Mouse (Mus musculus): ENCODE measurements around the gene Tbce. TPM values are rescaled to one million over a fixed set of nuclear protein-coding genes. Genes with fewer than 3 reads are reported as not detected.
"Not testable (repeated sequence)": the region's sequence is repeated elsewhere in the genome, so short reads cannot be mapped to it uniquely, and the experiment has no call there.

The Tbce gene
- polyA plus RNA-seq, 2 experiments: 54.7 to 116 TPM

DNA sequence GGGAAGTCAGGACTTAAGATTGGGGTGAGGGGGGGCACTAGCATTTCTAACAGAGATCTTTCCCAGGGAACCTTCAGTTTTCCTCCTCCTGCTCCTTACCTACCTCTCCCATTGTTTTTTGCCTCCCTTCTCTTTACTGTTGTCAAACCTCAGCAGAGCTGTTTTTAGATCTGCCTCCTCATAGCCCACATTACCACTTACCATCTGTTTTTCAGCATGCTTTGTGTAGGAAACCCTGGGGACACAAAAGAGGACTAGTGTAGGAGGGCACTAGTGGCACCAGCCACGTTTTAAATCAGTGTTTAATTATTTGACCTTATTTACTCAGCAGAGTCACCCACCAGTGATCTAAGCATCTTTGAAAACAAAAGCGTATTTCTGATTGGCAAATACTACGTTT, 46.4 kb downstream of the Tbce start:
- WGBS: 65% methylated on average over 3 of the region's 3 CpGs
- ATAC-seq (ENCODE audit: low FRiP score, low read depth): no peak
- Histone ChIP-seq H3K4me3 (replicated peaks; ENCODE audit: low read length) (no peak overlapping the region), H3K36me3 (ENCODE audit: control insufficient read depth, insufficient read depth, low read length) (peaks cover 60% of the 10 kb centered on the region), H3K27me3 (ENCODE audit: control insufficient read depth, insufficient read depth, low read length) (no peaks in the 10 kb centered on the region), H3K9me3 (ENCODE audit: control insufficient read depth, low read length) (no peaks in the 10 kb centered on the region), H3K9ac (ENCODE audit: low read depth, low read length, severe bottlenecking) (no peak overlapping the region), H3K4me2 (replicated peaks; ENCODE audit: low read depth, low read length, severe bottlenecking) (no peak overlapping the region), H3K4me1 (ENCODE audit: control insufficient read depth, insufficient read depth, low read length) (no peaks in the 10 kb centered on the region), H3K27ac (replicated peaks; ENCODE audit: low read depth, low read length) (no peak overlapping the region)
- TF ChIP-seq POLR2A (IDR thresholded peaks at IDR 0.05; ENCODE audit: borderline replicate concordance, extremely low read depth, insufficient read depth, insufficient read length): no peak
- DNase-seq (ENCODE audit: low spot score): no peak

DNA sequence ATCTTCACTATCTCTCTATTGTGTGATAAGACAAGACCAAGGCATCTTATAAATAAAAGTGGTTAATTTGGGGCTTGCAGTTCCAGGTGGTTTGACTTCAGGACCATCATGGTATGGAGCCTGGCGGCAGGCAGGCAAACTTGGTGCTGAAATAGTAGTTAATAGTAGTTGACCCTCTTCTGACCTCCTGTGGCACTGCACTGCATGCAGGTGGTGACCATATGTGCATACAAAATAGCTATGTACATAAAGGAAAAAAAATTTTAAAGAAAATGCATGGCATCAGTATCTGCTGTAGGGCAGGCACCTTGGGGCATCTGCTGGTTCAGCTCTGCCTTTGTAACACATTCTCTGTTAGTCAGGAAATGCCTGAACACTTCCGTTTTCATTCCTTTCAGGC, 49.0 kb downstream of the Tbce start:
- DNase-seq (ENCODE audit: low spot score) (no peak), ATAC-seq (ENCODE audit: low FRiP score, low read depth) (no peak)
- Histone ChIP-seq H3K4me2 (replicated peaks; ENCODE audit: low read depth, low read length, severe bottlenecking) (no peak overlapping the region), H3K36me3 (ENCODE audit: control insufficient read depth, insufficient read depth, low read length) (peaks cover 35% of the 10 kb centered on the region), H3K27ac (replicated peaks; ENCODE audit: low read depth, low read length) (no peak overlapping the region), H3K27me3 (ENCODE audit: control insufficient read depth, insufficient read depth, low read length) (no peaks in the 10 kb centered on the region), H3K4me1 (ENCODE audit: control insufficient read depth, insufficient read depth, low read length) (no peaks in the 10 kb centered on the region), H3K9ac (ENCODE audit: low read depth, low read length, severe bottlenecking) (no peak overlapping the region), H3K4me3 (replicated peaks; ENCODE audit: low read length) (no peak overlapping the region), H3K9me3 (ENCODE audit: control insufficient read depth, low read length) (no peaks in the 10 kb centered on the region)
- no peak for TF ChIP-seq POLR2A (IDR thresholded peaks at IDR 0.05; ENCODE audit: borderline replicate concordance, extremely low read depth, insufficient read depth, insufficient read length)
- 36% methylated on average over 2 of the region's 2 CpGs for WGBS

DNA sequence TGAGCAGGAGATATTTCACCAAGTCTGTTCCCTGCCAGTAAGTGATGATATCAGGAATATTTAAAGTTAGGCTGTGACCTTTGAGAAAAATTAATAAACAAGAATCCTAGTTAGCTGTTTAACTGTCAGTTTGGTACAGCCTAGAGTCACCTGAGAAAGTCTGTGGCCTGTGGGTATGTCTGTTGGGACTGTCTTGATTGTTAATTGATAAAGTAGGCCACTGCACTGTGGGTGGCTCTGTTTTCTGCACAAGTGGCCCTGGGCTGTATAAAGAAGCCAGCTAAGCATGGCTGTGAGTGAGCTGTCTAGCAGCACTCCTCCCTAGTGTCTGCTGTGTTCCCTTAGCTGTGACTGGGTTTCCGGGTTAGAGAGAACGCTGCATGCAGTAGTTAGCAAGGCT, 50.3 kb downstream of the Tbce start:
- no peaks in the 10 kb centered on the region for H3K9me3 ChIP-seq (ENCODE audit: control insufficient read depth, low read length)
- H3K36me3 ChIP-seq (ENCODE audit: control insufficient read depth, insufficient read depth, low read length): peaks cover 24% of the 10 kb centered on the region
- no peaks in the 10 kb centered on the region for H3K4me1 ChIP-seq (ENCODE audit: control insufficient read depth, insufficient read depth, low read length)
- no peak for TF ChIP-seq POLR2A (IDR thresholded peaks at IDR 0.05; ENCODE audit: borderline replicate concordance, extremely low read depth, insufficient read depth, insufficient read length)
- H3K27ac ChIP-seq (replicated peaks; ENCODE audit: low read depth, low read length): no peak overlapping the region
- ATAC-seq (ENCODE audit: low FRiP score, low read depth) (no peak), DNase-seq (ENCODE audit: low spot score) (no peak)
- H3K4me3 ChIP-seq (replicated peaks; ENCODE audit: low read length): no peak overlapping the region
- H3K4me2 ChIP-seq (replicated peaks; ENCODE audit: low read depth, low read length, severe bottlenecking): no peak overlapping the region
- no peak overlapping the region for H3K9ac ChIP-seq (ENCODE audit: low read depth, low read length, severe bottlenecking)
- no peaks in the 10 kb centered on the region for H3K27me3 ChIP-seq (ENCODE audit: control insufficient read depth, insufficient read depth, low read length)
- WGBS: 86% methylated on average over 2 of the region's 2 CpGs

DNA sequence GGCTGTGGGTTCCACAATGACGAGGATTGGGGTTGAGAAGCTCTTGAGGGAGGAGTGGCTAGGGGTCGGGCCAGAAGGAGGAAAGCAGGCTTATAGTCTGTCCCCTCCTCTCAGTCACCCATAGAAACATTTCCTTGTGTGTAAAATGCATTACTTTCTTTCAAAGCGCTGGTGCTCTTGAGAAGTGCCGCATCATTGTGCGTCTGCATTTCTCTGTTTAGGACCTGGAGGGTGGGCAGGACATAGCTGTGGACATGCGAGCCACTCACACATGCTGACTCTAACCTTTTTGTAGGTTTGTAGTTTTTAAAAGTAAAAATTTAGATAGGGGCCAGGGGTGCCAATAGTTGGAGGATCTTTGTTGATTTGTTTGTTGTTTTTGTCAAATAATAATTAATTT, 55.9 kb downstream of the Tbce start:
- 90% methylated on average over 6 of the region's 6 CpGs for WGBS
- H3K27me3 ChIP-seq (ENCODE audit: control insufficient read depth, insufficient read depth, low read length): no peaks in the 10 kb centered on the region
- ATAC-seq (ENCODE audit: low FRiP score, low read depth): no peak

DNA sequence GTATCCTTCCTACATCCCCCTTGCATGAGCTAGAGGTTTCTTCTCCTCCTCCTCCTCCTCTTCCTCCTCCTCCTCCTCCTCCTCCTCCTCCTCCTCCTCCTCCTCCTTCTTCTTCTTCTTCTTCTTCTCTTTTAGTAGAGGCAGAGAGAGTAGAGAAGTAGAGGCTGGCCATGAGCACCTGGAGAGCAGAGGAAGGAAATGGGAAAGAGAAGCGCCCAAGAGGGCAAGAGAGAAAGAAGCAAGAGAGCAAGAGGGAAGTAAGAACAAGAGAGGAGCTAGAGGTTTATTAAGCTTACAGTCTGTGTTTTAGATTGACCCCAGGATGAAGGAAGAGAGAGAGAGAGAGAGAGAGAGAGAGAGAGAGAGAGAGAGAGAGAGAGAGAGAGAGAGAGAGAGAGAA, 57.6 kb downstream of the Tbce start:
- H3K4me2 ChIP-seq (replicated peaks; ENCODE audit: low read depth, low read length, severe bottlenecking); ATAC-seq (ENCODE audit: low FRiP score, low read depth); H3K36me3 ChIP-seq (ENCODE audit: control insufficient read depth, insufficient read depth, low read length); H3K27ac ChIP-seq (replicated peaks; ENCODE audit: low read depth, low read length); H3K9me3 ChIP-seq (ENCODE audit: control insufficient read depth, low read length); H3K4me3 ChIP-seq (replicated peaks; ENCODE audit: low read length); DNase-seq (ENCODE audit: low spot score); H3K4me1 ChIP-seq (ENCODE audit: control insufficient read depth, insufficient read depth, low read length); H3K27me3 ChIP-seq (ENCODE audit: control insufficient read depth, insufficient read depth, low read length); H3K9ac ChIP-seq (ENCODE audit: low read depth, low read length, severe bottlenecking): not testable (repeated sequence)
- WGBS: 81% methylated on average over 1 of the region's 1 CpGs

More for the DNA sequence above, 55.9 kb downstream of the Tbce start:
- no peak for DNase-seq (ENCODE audit: low spot score)
- Histone ChIP-seq H3K4me1 (ENCODE audit: control insufficient read depth, insufficient read depth, low read length) (no peaks in the 10 kb centered on the region), H3K36me3 (ENCODE audit: control insufficient read depth, insufficient read depth, low read length) (peaks cover 5% of the 10 kb centered on the region), H3K4me2 (replicated peaks; ENCODE audit: low read depth, low read length, severe bottlenecking) (no peak overlapping the region), H3K9ac (ENCODE audit: low read depth, low read length, severe bottlenecking) (no peak overlapping the region), H3K4me3 (replicated peaks; ENCODE audit: low read length) (no peak overlapping the region), H3K27ac (replicated peaks; ENCODE audit: low read depth, low read length) (no peak overlapping the region), H3K9me3 (ENCODE audit: control insufficient read depth, low read length) (no peaks in the 10 kb centered on the region)
- TF ChIP-seq POLR2A (IDR thresholded peaks at IDR 0.05; ENCODE audit: borderline replicate concordance, extremely low read depth, insufficient read depth, insufficient read length): no peak

DNA sequence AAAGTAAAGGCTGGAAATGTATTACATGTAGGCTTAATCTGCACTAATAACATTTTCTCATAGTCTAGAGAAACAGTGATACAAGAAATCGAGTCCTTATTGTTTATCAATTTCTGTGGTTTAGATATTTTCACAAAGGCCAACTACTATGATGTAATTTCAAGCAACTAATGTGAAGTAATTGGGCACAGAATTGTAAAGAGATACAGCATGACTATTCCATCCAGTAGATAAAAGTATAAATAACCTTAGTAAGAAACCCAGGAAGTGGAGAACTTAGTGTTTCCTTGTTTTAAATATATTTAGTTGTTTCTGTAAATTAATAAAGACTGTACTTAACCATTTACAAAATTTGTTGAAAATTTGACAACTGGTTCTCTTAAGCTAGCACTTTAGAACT, 69.6 kb downstream of the Tbce start:
- WGBS: 90% methylated on average over 1 of the region's 1 CpGs
- Histone ChIP-seq H3K27me3 (ENCODE audit: control insufficient read depth, insufficient read depth, low read length) (no peaks in the 10 kb centered on the region), H3K9ac (ENCODE audit: low read depth, low read length, severe bottlenecking) (no peak overlapping the region), H3K4me2 (replicated peaks; ENCODE audit: low read depth, low read length, severe bottlenecking) (no peak overlapping the region), H3K27ac (replicated peaks; ENCODE audit: low read depth, low read length) (no peak overlapping the region), H3K4me1 (ENCODE audit: control insufficient read depth, insufficient read depth, low read length) (no peaks in the 10 kb centered on the region), H3K4me3 (replicated peaks; ENCODE audit: low read length) (no peak overlapping the region), H3K9me3 (ENCODE audit: control insufficient read depth, low read length) (no peaks in the 10 kb centered on the region), H3K36me3 (ENCODE audit: control insufficient read depth, insufficient read depth, low read length) (peaks cover 5% of the 10 kb centered on the region; the same call in 1 of the 2 replicates)
- TF ChIP-seq POLR2A (IDR thresholded peaks at IDR 0.05; ENCODE audit: borderline replicate concordance, extremely low read depth, insufficient read depth, insufficient read length): no peak
- ATAC-seq (ENCODE audit: low FRiP score, low read depth) (no peak), DNase-seq (ENCODE audit: low spot score) (no peak)
